Mouse (Mus musculus) liver, embryonic 14.5 days (tissue): ENCODE results near the gene Gm13285. TPM values are rescaled to one million over a fixed set of nuclear protein-coding genes. Genes with fewer than 3 reads are reported as not detected.
"Not testable (repeated sequence)": the region's sequence is repeated elsewhere in the genome, so short reads cannot be mapped to it uniquely, and the experiment has no call there.

Experiments used
- ATAC-seq: fragments of 200-750 bp; cut with Nextera tagmentation; 2 replicates; pipeline ENCODE4 v1.8.0; 2017; ENCODE audit warnings: moderate number of reproducible peaks, mild to moderate bottlenecking, moderate library complexity; ENCODE audit not compliant: insufficient read depth
- DNase-seq, 3 experiments: peaks; one replicate each; pipeline ENCODE4 v3.0.0-alpha.2; 2012 to 2013; ENCODE audit warnings: low read depth in 3 of 3, low spot score in 3 of 3
- H3K27ac ChIP-seq: fragments of 300-500 bp; sonication (generic); 2 replicates; pipeline ENCODE4 v1.5.1; 2014; ENCODE audit warnings: moderate library complexity, mild to moderate bottlenecking, control low read depth, inconsistent platforms
- H3K27me3 ChIP-seq: fragments of 300-500 bp; sonication (generic); 2 replicates; pipeline ENCODE4 v1.6.1; 2014; ENCODE audit warnings: mild to moderate bottlenecking, low read length, moderate library complexity; ENCODE audit not compliant: control insufficient read depth, insufficient read depth
- H3K36me3 ChIP-seq: fragments of 300-500 bp; sonication (generic); replicated peaks from 2 replicates; pipeline ENCODE4 v1.6.1; 2014; ENCODE audit warnings: low read depth; ENCODE audit not compliant: control insufficient read depth, insufficient read depth
- H3K4me1 ChIP-seq, 2 experiments: fragments of 200-500 bp in 1 of 2; fragments of 300-500 bp in 1 of 2; sonication (generic) in 1 of 2; replicated peaks; 2 replicates each; pipeline ENCODE4 v1.6.1; 2012 to 2014; ENCODE audit warnings: antibody characterized with exemption in 1 of 2, inconsistent platforms in 1 of 2, low read length in 1 of 2; ENCODE audit not compliant: control insufficient read depth in 2 of 2, insufficient read depth in 2 of 2
- H3K4me2 ChIP-seq: fragments of 300-500 bp; sonication (generic); 2 replicates; pipeline ENCODE4 v1.6.1; 2014; ENCODE audit warnings: low read depth, mild to moderate bottlenecking, control low read depth, moderate library complexity
- H3K4me3 ChIP-seq, 2 experiments: fragments of 200-500 bp in 1 of 2; fragments of 300-500 bp in 1 of 2; sonication (generic) in 1 of 2; 2 replicates each; pipeline ENCODE4 v1.5.1; 2012 to 2014; ENCODE audit warnings: low read depth in 2 of 2, low read length in 2 of 2, mild to moderate bottlenecking in 2 of 2, control low read depth in 1 of 2, inconsistent platforms in 1 of 2, moderate library complexity in 1 of 2; ENCODE audit not compliant: insufficient read depth in 1 of 2
- H3K9ac ChIP-seq: fragments of 300-500 bp; sonication (generic); replicated peaks from 2 replicates; pipeline ENCODE4 v1.6.1; 2014; ENCODE audit warnings: mild to moderate bottlenecking, control low read depth, moderate library complexity
- H3K9me3 ChIP-seq: fragments of 300-500 bp; sonication (generic); 2 replicates; pipeline ENCODE4 v1.6.1; 2016; ENCODE audit warnings: low read length, mixed read lengths; ENCODE audit not compliant: control insufficient read depth
- CTCF ChIP-seq: IDR thresholded peaks from 2 replicates; pipeline ENCODE4 v1.5.1; 2016; ENCODE audit warnings: antibody characterized with exemption, low read depth, control low read depth
- EP300 ChIP-seq: IDR thresholded peaks from 2 replicates; pipeline ENCODE4 v1.6.1; 2016; ENCODE audit warnings: antibody characterized with exemption, low read depth
- WGBS: fragments of 180-500 bp; shearing (Covaris S2); extraction: QIAGEN DNeasy Blood & Tissue Kit; methylation state at CpG from one replicate; pipeline ENCODE4 v1.1.7; 2014; ENCODE audit not compliant: insufficient replicate concordance; 5-methylcytosine and 5-hydroxymethylcytosine counted together
- polyA plus RNA-seq, 2 experiments: library from polyadenylated mRNA; depleted of rRNA in 1 of 2; stranded (reverse) in 1 of 2; unstranded in 1 of 2; fragments of >200 nt; fragmentation: Nextera tagmentation in 1 of 2; extraction: Ambion mirVana in 1 of 2; gene quantifications; 2 replicates each; pipeline versions ENCODE4 v1.2.1 to v1.2.3; 2012 to 2014

Gm13285 gene
- polyA plus RNA-seq, 2 experiments: not detected

DNA sequence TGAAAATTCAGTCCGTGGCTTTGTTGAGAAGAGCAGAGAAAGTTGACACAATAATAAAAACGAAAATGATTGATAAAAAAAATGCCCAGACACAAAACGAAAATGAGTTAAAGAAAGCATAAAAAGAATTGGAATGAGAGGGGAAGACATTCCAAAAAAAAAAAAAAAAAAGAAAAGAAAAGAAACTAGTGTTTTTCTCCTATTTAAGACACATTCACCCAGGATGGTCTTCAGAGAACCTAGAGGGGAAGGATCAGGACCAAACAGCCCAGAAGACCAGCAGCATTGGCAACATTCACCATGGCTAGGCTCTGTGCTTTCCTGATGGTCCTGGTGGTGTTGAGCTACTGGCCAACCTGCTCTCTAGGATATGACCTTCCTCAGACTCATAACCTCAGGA lies 16.5 kb downstream of the Gm13285 start, which contains the start of gene Ifna7:
Ifna7 (plus strand) TSS at position 301 of the 400 bp plus-strand sequence.
- Histone ChIP-seq H3K4me1 (no peaks in the 10 kb centered on the region), H3K9me3 (no peaks in the 10 kb centered on the region), H3K4me3 (no peak within 1 kb of the TSS), H3K27ac (no peak within 1 kb of the TSS), H3K27me3 (no peaks in the 10 kb centered on the region), H3K36me3 (no peaks in the 10 kb centered on the region), H3K4me2 (no peak within 1 kb of the TSS), H3K9ac (no peak within 1 kb of the TSS)
- WGBS: 32% methylated on average over 3 of the region's 3 CpGs
- ATAC-seq (no peak), DNase-seq (no peak)
- no peak for TF ChIP-seq CTCF
- TF ChIP-seq EP300: no peak

DNA sequence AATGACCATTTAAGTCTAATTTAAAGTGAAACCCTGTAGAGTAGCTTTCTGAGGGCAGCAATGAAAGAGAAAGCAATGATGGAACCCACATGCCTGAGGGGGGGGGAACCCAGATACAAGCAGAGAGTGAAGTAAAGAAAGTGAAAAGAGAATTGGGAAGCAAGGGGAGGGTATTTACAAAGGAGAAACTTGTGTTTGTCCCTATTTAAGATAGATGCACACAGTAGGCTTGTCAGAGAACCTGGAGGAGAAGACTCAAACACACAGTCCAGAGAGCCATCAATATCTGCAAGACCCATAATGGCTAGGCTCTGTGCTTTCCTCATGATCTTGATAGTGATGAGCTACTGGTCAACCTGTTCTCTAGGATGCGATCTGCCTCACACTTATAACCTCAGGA lies 20.2 kb downstream of the Gm13285 start, which contains the start of gene Ifna11:
Ifna11 (plus strand) TSS at position 301 of the 400 bp plus-strand sequence.
- H3K9ac ChIP-seq: no peak within 1 kb of the TSS
- 70% methylated on average over 1 of the region's 1 CpGs for WGBS

DNA sequence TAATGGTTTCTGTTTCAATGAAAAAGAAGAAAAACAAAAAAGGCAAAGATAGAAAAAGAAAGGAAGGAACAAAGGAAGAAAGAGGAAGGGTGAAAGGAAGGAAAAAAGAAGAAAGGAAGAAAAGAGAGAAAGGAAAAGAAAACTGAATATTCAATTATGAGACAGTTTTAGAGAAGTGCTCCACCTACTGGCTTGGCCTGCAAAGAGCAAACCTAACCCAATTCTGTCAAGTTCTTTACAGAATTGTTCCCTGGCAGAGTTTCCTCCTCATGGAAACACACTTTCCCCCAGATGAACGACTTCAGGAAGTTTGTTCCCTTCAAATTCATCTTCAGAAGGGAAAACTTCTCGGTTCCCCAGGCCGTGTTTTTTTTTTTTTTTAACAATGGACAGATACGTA lies 23.5 kb downstream of the Gm13285 start:
- H3K4me2 ChIP-seq: no peak overlapping the region
- DNase-seq (no peak), ATAC-seq (no peak)
- TF ChIP-seq CTCF: peak; percentile 32; the same call in 1 of the 2 replicates
- no peak for TF ChIP-seq EP300
- no peak overlapping the region for H3K27ac ChIP-seq
- WGBS: 18% methylated on average over 4 of the region's 4 CpGs
- no peak overlapping the region for H3K4me3 ChIP-seq
- H3K4me1 ChIP-seq: no peaks in the 10 kb centered on the region
- no peaks in the 10 kb centered on the region for H3K9me3 ChIP-seq
- no peak overlapping the region for H3K9ac ChIP-seq
- H3K36me3 ChIP-seq: no peaks in the 10 kb centered on the region
- H3K27me3 ChIP-seq: no peaks in the 10 kb centered on the region

More for the DNA sequence above, 20.2 kb downstream of the Gm13285 start, which contains the start of gene Ifna11:
- no peaks in the 10 kb centered on the region for H3K4me1 ChIP-seq
- no peaks in the 10 kb centered on the region for H3K9me3 ChIP-seq
- H3K4me2 ChIP-seq: no peak within 1 kb of the TSS
- TF ChIP-seq CTCF (no peak), EP300 (no peak)
- no peaks in the 10 kb centered on the region for H3K27me3 ChIP-seq
- ATAC-seq (no peak), DNase-seq (no peak)
- no peaks in the 10 kb centered on the region for H3K36me3 ChIP-seq
- no peak within 1 kb of the TSS for H3K4me3 ChIP-seq
- H3K27ac ChIP-seq: no peak within 1 kb of the TSS

DNA sequence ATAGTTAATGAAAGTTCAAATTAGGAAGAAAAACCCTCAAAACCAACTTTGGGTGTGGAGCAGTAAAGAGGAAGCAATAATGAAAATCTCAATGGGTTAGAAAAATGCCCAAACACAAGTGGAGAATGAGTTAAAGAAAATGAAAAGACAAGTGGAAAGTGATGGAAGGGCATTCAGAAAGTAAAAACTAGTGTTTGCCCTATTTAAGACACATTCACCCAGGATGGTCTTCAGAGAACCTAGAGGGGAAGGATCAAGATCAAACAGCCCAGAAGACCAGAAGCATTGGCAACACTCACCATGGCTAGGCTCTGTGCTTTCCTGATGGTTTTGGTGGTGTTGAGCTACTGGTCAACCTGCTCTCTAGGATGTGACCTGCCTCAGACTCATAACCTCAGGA lies 27.7 kb downstream of the Gm13285 start, which contains the start of gene Ifna6:
Ifna6 (plus strand) TSS at position 301 of the 400 bp plus-strand sequence.
- H3K4me1 ChIP-seq, H3K36me3 ChIP-seq, H3K4me3 ChIP-seq, H3K4me2 ChIP-seq, H3K27ac ChIP-seq, ATAC-seq, H3K9me3 ChIP-seq, H3K9ac ChIP-seq, H3K27me3 ChIP-seq, DNase-seq: not testable (repeated sequence)

DNA sequence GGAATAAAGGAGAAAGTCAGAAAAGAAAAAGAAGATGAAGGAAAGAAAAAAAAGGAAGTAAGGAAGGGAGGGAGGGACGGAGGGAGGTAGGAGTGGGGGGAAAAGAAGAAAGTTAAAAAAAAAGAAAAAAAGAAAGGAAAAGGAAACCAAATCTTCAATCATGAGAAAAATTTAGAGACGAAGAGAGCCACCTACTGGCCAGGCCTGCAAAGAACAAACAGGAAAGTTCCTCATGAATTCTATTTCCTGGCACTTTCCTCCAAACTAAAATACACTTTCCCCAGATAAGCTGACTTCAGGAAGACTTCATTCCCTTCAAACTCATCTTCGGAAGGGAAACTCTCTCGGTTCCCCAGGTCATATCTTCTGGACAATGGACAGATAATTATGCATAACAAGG lies 31.1 kb downstream of the Gm13285 start:
- DNase-seq: no peak
- no peaks in the 10 kb centered on the region for H3K9me3 ChIP-seq
- H3K36me3 ChIP-seq: no peaks in the 10 kb centered on the region
- no peak overlapping the region for H3K4me2 ChIP-seq
- H3K27ac ChIP-seq: no peak overlapping the region
- no peaks in the 10 kb centered on the region for H3K27me3 ChIP-seq
- TF ChIP-seq CTCF (no peak; the same call in 1 of the 2 replicates), EP300 (no peak)
- ATAC-seq: no peak
- no peak overlapping the region for H3K4me3 ChIP-seq
- 12% methylated on average over 4 of the region's 4 CpGs for WGBS
- no peak overlapping the region for H3K9ac ChIP-seq
- H3K4me1 ChIP-seq: no peaks in the 10 kb centered on the region

DNA sequence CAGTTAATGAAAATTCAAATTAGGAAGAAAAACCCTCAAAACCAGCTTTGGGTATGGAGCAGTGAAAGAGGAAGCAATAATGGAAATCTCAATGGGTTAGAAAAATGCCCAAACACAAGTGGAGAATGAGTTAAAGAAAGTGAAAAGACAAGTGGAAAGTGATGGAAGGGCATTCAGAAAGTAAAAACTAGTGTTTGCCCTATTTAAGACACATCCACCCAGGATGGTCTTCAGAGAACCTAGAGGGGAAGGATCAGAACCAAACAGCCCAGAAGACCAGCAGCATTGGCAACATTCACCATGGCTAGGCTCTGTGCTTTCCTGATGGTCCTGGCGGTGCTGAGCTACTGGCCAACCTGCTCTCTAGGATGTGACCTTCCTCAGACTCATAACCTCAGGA lies 35.8 kb downstream of the Gm13285 start, which contains the start of gene Ifna5:
Ifna5 (plus strand) TSS at position 301 of the 400 bp plus-strand sequence.
- ATAC-seq, H3K4me2 ChIP-seq, H3K27me3 ChIP-seq, H3K9ac ChIP-seq, H3K27ac ChIP-seq, H3K4me1 ChIP-seq, H3K4me3 ChIP-seq, H3K9me3 ChIP-seq, DNase-seq, H3K36me3 ChIP-seq: not testable (repeated sequence)
- WGBS: 50% methylated on average over 1 of the region's 1 CpGs
